Mouse (Mus musculus) midbrain, embryonic 11.5 days (tissue): Measurements from ENCODE around the gene Mkrn3. TPM values are rescaled to one million over a fixed set of nuclear protein-coding genes. Genes with fewer than 3 reads are reported as not detected.

Experiments
- ATAC-seq: fragments of 200-750 bp; cut with Nextera tagmentation; 2 replicates; pipeline ENCODE4 v1.8.0; 2017; ENCODE audit warnings: moderate TSS enrichment, moderate library complexity; ENCODE audit not compliant: low FRiP score
- DNase-seq: peaks from one replicate; pipeline ENCODE4 v3.0.0; 2015; ENCODE audit warnings: low spot score; ENCODE audit errors: missing footprints
- H3K27ac ChIP-seq: fragments of 300-500 bp; sonication (generic); 2 replicates; pipeline ENCODE4 v1.5.1; 2014; ENCODE audit warnings: low read depth, low read length
- H3K27me3 ChIP-seq: fragments of 300-500 bp; sonication (generic); 2 replicates; pipeline ENCODE4 v1.6.1; 2014; ENCODE audit warnings: mild to moderate bottlenecking, low read length, moderate library complexity, mixed read lengths; ENCODE audit not compliant: control insufficient read depth, insufficient read depth
- H3K36me3 ChIP-seq: fragments of 300-500 bp; sonication (generic); 2 replicates; pipeline ENCODE4 v1.6.1; 2014; ENCODE audit warnings: mild to moderate bottlenecking, low read length, moderate library complexity, mixed read lengths; ENCODE audit not compliant: control insufficient read depth, insufficient read depth
- H3K4me1 ChIP-seq: fragments of 300-500 bp; sonication (generic); 2 replicates; pipeline ENCODE4 v1.6.1; 2014; ENCODE audit warnings: low read length; ENCODE audit not compliant: control insufficient read depth, insufficient read depth
- H3K4me2 ChIP-seq: fragments of 300-500 bp; sonication (generic); 2 replicates; pipeline ENCODE4 v1.6.1; 2014; ENCODE audit warnings: mild to moderate bottlenecking, moderate library complexity
- H3K4me3 ChIP-seq: fragments of 300-500 bp; sonication (generic); 2 replicates; pipeline ENCODE4 v1.5.1; 2014; ENCODE audit warnings: low read depth, low read length
- H3K9ac ChIP-seq: fragments of 300-500 bp; sonication (generic); 2 replicates; pipeline ENCODE4 v1.6.1; 2014; ENCODE audit warnings: low read length
- H3K9me3 ChIP-seq: fragments of 300-500 bp; sonication (generic); 2 replicates; pipeline ENCODE4 v1.6.1; 2016; ENCODE audit warnings: low read length; ENCODE audit not compliant: control insufficient read depth
- WGBS: fragments of 180-500 bp; shearing (Covaris S2); extraction: QIAGEN DNeasy Blood & Tissue Kit; methylation state at CpG from one replicate; pipeline ENCODE4 v1.1.7; 2014; 5-methylcytosine and 5-hydroxymethylcytosine counted together
- polyA plus RNA-seq: library from polyadenylated mRNA; unstranded; fragments of >200 nt; fragmentation: Nextera tagmentation; extraction: Ambion mirVana; gene quantifications from 2 replicates; pipeline ENCODE4 v1.2.1, GENCODE M21; 2014

Gene Mkrn3
- 21.9 and 22.4 TPM in 2 replicates for polyA plus RNA-seq

DNA sequence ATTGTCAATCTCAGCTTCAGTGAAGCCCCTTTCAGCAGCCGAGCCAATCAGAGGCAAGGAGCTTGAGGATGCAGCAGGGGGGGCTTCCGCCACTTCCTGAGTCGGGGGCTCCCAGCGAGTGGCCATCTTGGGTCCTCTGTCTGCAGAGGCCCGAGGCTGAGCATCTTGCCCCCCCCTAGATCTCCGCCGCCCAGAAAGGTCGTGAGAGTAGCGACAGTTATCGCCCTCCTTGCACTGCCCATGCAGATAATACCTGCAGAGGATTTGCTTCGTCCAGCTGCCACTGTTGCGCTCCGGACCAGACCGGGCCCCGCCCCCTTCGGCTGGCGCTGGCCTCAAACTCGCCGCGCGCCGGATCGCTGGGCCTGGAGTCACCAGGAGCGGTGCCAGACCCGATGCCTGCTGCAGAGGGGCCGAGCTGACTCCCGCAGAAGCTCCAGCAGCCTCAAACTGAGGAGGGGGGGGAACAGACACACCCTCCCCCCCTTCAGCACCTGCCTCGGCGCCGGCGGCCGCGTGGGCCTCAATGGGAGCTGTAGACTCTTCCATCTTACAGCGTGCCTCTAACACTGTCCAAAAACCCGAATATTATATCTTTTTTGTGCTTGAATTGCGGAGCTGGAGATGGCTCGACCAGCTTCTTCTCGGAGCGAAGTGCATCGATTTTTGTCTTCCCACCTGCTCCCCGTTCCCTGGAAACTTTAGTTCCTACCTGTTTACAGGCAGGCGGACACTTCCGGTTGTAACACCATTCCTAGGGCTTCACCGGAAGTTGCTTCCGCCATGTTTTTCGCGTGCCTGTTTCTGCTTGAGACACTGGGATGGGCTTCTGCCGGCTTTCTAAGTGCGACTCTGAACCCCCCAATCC lies at the start of gene Mkrn3:
Gene Mkrn3 (minus strand): TSS at position 647 of the 868 bp plus-strand sequence.
- Histone ChIP-seq H3K9ac (peak within 1 kb of the TSS; percentile 93), H3K27ac (peak within 1 kb of the TSS; percentile 94), H3K36me3 (no peaks in the 10 kb centered on the region), H3K4me3 (peak within 1 kb of the TSS; percentile 65), H3K4me1 (no peaks in the 10 kb centered on the region), H3K9me3 (peaks cover 3% of the 10 kb centered on the region; the same call in 1 of the 2 replicates), H3K4me2 (peak within 1 kb of the TSS; percentile 64), H3K27me3 (no peaks in the 10 kb centered on the region)
- ATAC-seq: peak; percentile 82
- peak; percentile 98 for DNase-seq
- 28% methylated on average over 48 of the region's 49 CpGs for WGBS

- Histone ChIP-seq H3K4me2 (peak within 1 kb of the TSS; percentile 56), H3K36me3 (no peaks in the 10 kb centered on the region), H3K27ac (peak within 1 kb of the TSS; percentile 92), H3K4me1 (peaks cover 4% of the 10 kb centered on the region), H3K9me3 (peaks cover 3% of the 10 kb centered on the region; the same call in 1 of the 2 replicates), H3K9ac (peak within 1 kb of the TSS; percentile 94), H3K4me3 (peak within 1 kb of the TSS; percentile 68), H3K27me3 (no peaks in the 10 kb centered on the region)
- 17% methylated on average over 61 of the region's 82 CpGs for WGBS
- ATAC-seq (peak; percentile 82), DNase-seq (peak; percentile 95)
Observed at GRCm38 (mm10) chr7:62463878-62464755, 44.2 kb upstream of the Mkrn3 start, which contains the start of gene Peg12. Gene Peg12, minus strand, starts transcription at chr7:62464510.

- Histone ChIP-seq H3K4me3 (peak overlapping the region; percentile 68), H3K9me3 (peaks cover 3% of the 10 kb centered on the region; the same call in 1 of the 2 replicates), H3K9ac (peak overlapping the region; percentile 94), H3K4me2 (peak overlapping the region; percentile 56), H3K4me1 (peaks cover 4% of the 10 kb centered on the region), H3K36me3 (no peaks in the 10 kb centered on the region), H3K27ac (peak overlapping the region; percentile 92), H3K27me3 (no peaks in the 10 kb centered on the region)
- 26% methylated on average over 55 of the region's 55 CpGs for WGBS
- DNase-seq: peak; percentile 92
- ATAC-seq: peak; percentile 31
Observed at GRCm38 (mm10) chr7:62463007-62463877, 43.3 kb upstream of the Mkrn3 start.

DNA sequence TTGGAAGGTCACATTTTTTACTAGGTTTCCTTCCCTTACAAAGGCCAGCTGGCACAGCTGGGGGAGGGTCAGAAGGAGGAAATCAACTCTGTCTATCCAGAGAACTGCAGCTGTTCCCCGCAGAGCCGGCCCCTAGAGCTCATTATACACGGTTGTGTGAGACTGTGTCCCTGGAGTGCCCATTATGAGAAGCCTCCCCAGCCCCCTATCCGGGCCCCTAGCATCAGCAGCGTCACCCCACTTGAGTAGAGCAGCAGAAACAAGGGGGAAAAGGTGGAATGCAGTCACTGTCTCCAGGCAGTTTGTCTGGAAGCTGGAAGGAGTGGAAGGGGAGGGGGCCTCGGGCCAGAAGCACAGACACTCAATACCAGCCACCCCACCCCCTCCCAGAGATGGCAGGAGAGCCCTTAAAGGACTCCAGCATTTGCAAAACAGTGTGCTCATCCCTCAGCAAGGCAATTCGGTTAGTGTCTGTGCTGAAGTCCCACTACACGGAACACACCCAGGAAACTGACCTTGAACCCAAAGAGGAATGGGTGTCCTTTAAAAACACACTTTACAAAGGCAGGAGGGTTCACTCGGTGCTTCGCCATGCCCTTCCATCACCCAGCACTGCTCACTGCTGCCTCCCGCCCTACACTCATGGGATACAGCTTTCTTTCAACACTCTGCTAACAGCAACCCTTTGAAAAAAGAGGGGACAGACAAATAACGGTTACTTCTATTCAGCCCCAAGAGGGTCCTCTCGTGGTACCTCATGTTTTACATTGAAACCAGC lies 42.5 kb upstream of the Mkrn3 start:
- H3K27ac ChIP-seq: peak overlapping the region; percentile 92
- peak overlapping the region; percentile 94 for H3K9ac ChIP-seq
- H3K9me3 ChIP-seq: peaks cover 3% of the 10 kb centered on the region; the same call in 1 of the 2 replicates
- H3K4me2 ChIP-seq: peak overlapping the region; percentile 56
- H3K4me1 ChIP-seq: peaks cover 4% of the 10 kb centered on the region
- no peaks in the 10 kb centered on the region for H3K27me3 ChIP-seq
- ATAC-seq: peak; percentile 88
- peak overlapping the region; percentile 68 for H3K4me3 ChIP-seq
- 24% methylated on average over 13 of the region's 13 CpGs for WGBS
- H3K36me3 ChIP-seq: no peaks in the 10 kb centered on the region
- DNase-seq: peak; percentile 93

- 20% methylated on average over 2 of the region's 2 CpGs for WGBS
- Histone ChIP-seq H3K36me3 (no peaks in the 10 kb centered on the region), H3K9me3 (no peaks in the 10 kb centered on the region; the same call in 1 of the 2 replicates), H3K9ac (no peak overlapping the region), H3K4me3 (no peak overlapping the region), H3K4me2 (no peak overlapping the region), H3K27me3 (no peaks in the 10 kb centered on the region), H3K4me1 (no peaks in the 10 kb centered on the region), H3K27ac (no peak overlapping the region)
- ATAC-seq (no peak), DNase-seq (no peak)
Observed at GRCm38 (mm10) chr7:62452353-62452752, 32.4 kb upstream of the Mkrn3 start.

DNA sequence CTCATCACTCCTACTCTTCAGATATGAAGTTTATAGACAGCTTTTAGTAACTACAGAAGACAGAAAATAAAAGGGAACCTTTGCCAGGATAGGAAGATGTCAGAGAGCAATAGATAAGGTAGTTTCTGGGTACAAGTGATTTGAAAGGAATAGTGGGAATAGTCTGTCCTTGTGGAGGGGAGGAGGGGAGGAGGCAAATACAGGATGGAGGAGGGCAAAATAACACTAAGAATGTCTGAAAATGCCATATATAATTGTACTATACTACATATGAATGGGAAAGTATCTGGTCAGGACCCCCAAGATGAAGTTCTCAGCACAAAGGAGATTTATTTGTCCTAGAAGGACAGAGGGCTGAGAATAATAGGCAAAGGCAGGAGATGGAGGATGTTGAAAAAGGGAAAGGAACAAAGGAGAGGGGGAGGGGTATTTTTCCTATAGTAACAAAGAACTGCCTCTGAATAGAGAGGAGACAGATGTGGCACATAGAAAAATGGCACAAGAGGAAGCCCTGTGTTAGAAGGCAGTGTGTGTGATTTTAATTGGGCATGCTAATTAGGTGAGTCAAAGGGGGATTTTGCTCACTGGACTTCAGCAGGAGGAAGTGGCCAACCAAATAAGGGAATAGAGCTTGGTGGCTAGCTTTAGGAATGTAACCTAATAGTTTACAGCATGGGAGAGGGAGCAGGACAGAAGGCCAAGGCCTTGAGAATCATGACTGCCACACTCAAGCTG lies 25.7 kb upstream of the Mkrn3 start:
- ATAC-seq: peak; percentile 90
- Histone ChIP-seq H3K9ac (no peak overlapping the region), H3K4me1 (peaks cover 5% of the 10 kb centered on the region; the same call in 1 of the 2 replicates), H3K27ac (0 out of 2 replicates have a peak overlapping the region, but pooled peaks have one; percentile 2), H3K27me3 (no peaks in the 10 kb centered on the region), H3K36me3 (no peaks in the 10 kb centered on the region), H3K9me3 (no peaks in the 10 kb centered on the region; the same call in 1 of the 2 replicates), H3K4me3 (no peak overlapping the region), H3K4me2 (no peak overlapping the region)
- peak; percentile 88 for DNase-seq

DNA sequence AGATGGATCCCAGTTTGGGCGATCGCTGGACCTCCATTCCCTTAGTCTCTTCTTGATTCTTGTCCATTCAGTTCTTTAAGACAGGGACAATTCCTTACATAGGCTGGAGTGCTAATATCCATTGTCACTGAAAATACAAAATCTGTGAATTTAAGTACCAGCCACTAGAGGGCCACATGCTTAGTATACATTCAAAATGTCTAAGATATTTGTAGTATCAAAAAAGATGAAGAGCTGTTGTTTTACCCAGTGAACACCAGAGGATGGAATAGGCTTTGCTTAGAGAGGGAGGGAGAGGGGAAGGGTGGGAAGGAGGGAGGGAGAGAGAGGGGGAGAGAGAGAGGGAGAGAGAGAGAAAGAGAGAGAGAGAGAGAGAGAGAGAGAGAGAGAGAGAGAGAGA lies 16.5 kb upstream of the Mkrn3 start:
- no peak overlapping the region for H3K9ac ChIP-seq
- DNase-seq (peak; percentile 72), ATAC-seq (peak; percentile 7; the same call in 1 of the 2 replicates)
- H3K9me3 ChIP-seq: no peaks in the 10 kb centered on the region
- 38% methylated on average over 2 of the region's 2 CpGs for WGBS
- H3K4me3 ChIP-seq: no peak overlapping the region
- H3K27ac ChIP-seq: no peak overlapping the region
- no peaks in the 10 kb centered on the region for H3K4me1 ChIP-seq
- no peaks in the 10 kb centered on the region for H3K36me3 ChIP-seq
- H3K4me2 ChIP-seq: no peak overlapping the region
- no peaks in the 10 kb centered on the region for H3K27me3 ChIP-seq
